Mouse (Mus musculus) neural tube, embryonic 15.5 days (tissue): ENCODE measurements around the gene Ptn. TPM values are rescaled to one million over a fixed set of nuclear protein-coding genes. Genes with fewer than 3 reads are reported as not detected.
A peak's percentile ranks its signal among the peaks of the same experiment; 100 is the strongest.

Source experiments
- ATAC-seq: fragments of 200-750 bp; cut with Nextera tagmentation; 2 replicates; pipeline ENCODE4 v1.8.0; 2017; ENCODE audit warnings: mild to moderate bottlenecking, moderate TSS enrichment, moderate library complexity; ENCODE audit not compliant: low FRiP score
- H3K27ac ChIP-seq: fragments of 300-500 bp; sonication (generic); replicated peaks from 2 replicates; pipeline ENCODE4 v1.5.1; 2015; ENCODE audit warnings: mild to moderate bottlenecking, inconsistent platforms
- H3K27me3 ChIP-seq: fragments of 300-500 bp; sonication (generic); replicated peaks from 2 replicates; pipeline ENCODE4 v1.6.1; 2015; ENCODE audit warnings: inconsistent platforms
- H3K36me3 ChIP-seq: fragments of 300-500 bp; sonication (generic); 2 replicates; pipeline ENCODE4 v1.6.1; 2015; ENCODE audit warnings: inconsistent platforms
- H3K4me1 ChIP-seq: fragments of 300-500 bp; sonication (generic); 2 replicates; pipeline ENCODE4 v1.6.1; 2015; ENCODE audit warnings: inconsistent platforms
- H3K4me2 ChIP-seq: fragments of 300-500 bp; sonication (generic); 2 replicates; pipeline ENCODE4 v1.6.1; 2015; ENCODE audit warnings: inconsistent platforms, mild to moderate bottlenecking, moderate library complexity
- H3K4me3 ChIP-seq: fragments of 300-500 bp; sonication (generic); replicated peaks from 2 replicates; pipeline ENCODE4 v1.5.1; 2015; ENCODE audit warnings: mild to moderate bottlenecking, inconsistent platforms
- H3K9ac ChIP-seq: fragments of 300-500 bp; sonication (generic); replicated peaks from 2 replicates; pipeline ENCODE4 v1.6.1; 2015; ENCODE audit warnings: mild to moderate bottlenecking, inconsistent platforms
- H3K9me3 ChIP-seq: fragments of 300-500 bp; sonication (generic); replicated peaks from 2 replicates; pipeline ENCODE4 v1.6.1; 2016; ENCODE audit warnings: inconsistent platforms
- WGBS: fragments of 180-500 bp; shearing (Covaris S2); methylation state at CpG from one replicate; pipeline ENCODE4 v1.1.7; 2015; ENCODE audit warnings: mixed read lengths; 5-methylcytosine and 5-hydroxymethylcytosine counted together
- polyA plus RNA-seq: library from polyadenylated mRNA; unstranded; fragments of >200 nt; fragmentation: Nextera tagmentation; extraction: Ambion mirVana; gene quantifications from 2 replicates; pipeline ENCODE4 v1.2.1, GENCODE M21; 2015

The Ptn gene
- polyA plus RNA-seq, 1 experiment from 2014 or later, result 715 TPM

DNA sequence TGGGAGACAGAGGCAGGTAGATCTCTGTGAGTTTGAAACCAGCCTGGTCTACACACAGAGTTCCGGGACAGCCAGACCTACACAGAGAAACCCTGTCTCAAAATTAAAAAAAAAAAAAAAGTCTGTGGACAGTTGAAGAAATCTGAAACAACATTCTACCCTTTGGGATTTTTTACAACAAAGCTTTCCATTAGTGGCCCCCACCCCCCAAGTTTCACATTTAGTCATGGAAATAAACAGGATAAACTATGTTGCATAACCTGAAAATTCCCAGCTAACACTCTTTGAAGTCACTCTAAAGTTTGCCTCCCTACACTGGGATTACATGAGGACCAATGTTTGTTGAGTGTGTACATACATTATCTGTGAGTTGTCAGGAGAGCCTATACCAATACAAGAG is 28.7 kb upstream of the Ptn start:
- no peak overlapping the region for H3K4me3 ChIP-seq
- no peak overlapping the region for H3K4me2 ChIP-seq
- H3K36me3 ChIP-seq, result no peaks in the 10 kb centered on the region
- no peak overlapping the region for H3K9ac ChIP-seq
- no peaks in the 10 kb centered on the region for H3K27me3 ChIP-seq
- 92% methylated on average over 1 of the region's 1 CpGs for WGBS
- no peaks in the 10 kb centered on the region; the same call in 1 of the 2 replicates for H3K4me1 ChIP-seq
- H3K9me3 ChIP-seq, result no peaks in the 10 kb centered on the region
- no peak overlapping the region for H3K27ac ChIP-seq
- no peak for ATAC-seq

DNA sequence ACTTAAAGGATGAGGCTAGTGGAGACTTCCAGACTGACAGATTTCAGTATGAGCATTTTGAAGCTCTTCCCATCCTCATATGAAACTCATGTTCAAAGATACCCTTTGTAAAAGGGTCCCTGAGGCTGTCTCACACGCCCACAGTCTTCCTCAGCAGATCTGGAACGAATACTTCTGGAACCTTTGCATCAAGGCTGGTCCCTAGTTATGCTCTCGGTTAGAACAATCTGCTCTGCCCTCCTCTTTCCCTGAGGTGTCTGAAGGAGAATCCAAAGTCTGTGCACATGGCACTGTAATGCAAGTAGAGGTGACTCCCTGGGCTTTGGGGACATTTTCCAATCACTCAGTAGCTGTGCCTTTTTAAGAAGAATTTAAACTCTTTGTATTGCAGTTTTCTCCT is 25.3 kb upstream of the Ptn start:
- H3K4me2 ChIP-seq, result no peak overlapping the region
- 81% methylated on average over 3 of the region's 3 CpGs for WGBS
- no peak for ATAC-seq

DNA sequence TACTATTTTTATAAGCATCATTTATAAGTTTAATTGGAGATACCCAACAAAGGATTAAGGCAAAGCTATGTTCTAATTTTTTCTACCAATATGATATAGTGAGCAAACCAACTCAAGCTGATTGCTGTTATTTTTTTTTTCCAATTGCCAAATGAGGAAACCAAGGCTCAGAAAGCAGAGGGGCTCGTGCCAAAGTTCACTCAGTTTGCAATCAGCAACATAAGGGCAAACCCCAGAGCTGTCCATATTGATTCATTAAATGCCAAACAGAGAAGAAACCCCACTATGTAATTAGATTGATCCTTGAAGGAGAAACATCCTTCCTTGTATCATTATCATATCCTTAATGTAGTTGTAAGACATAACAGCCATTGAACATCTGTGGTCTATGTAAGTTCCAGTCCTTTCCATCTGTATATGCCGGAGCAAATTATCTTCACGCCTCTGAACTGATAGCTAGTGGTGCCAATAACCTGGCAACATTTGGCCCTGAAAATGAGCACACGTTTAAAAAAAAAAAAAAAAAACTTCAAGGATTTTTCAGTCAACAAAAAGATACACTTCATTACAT is 24.8 kb upstream of the Ptn start:
- Histone ChIP-seq H3K36me3 (no peaks in the 10 kb centered on the region), H3K4me1 (no peaks in the 10 kb centered on the region), H3K4me2 (no peak overlapping the region), H3K9me3 (no peaks in the 10 kb centered on the region), H3K27me3 (no peaks in the 10 kb centered on the region), H3K9ac (no peak overlapping the region), H3K4me3 (no peak overlapping the region), H3K27ac (no peak overlapping the region)
- WGBS, result 76% methylated on average over 4 of the region's 4 CpGs
- no peak for ATAC-seq

More for the DNA sequence above, 25.3 kb upstream of the Ptn start:
- Histone ChIP-seq H3K9me3 (no peaks in the 10 kb centered on the region), H3K36me3 (no peaks in the 10 kb centered on the region), H3K4me3 (no peak overlapping the region), H3K27ac (no peak overlapping the region), H3K9ac (no peak overlapping the region), H3K27me3 (no peaks in the 10 kb centered on the region), H3K4me1 (no peaks in the 10 kb centered on the region)

DNA sequence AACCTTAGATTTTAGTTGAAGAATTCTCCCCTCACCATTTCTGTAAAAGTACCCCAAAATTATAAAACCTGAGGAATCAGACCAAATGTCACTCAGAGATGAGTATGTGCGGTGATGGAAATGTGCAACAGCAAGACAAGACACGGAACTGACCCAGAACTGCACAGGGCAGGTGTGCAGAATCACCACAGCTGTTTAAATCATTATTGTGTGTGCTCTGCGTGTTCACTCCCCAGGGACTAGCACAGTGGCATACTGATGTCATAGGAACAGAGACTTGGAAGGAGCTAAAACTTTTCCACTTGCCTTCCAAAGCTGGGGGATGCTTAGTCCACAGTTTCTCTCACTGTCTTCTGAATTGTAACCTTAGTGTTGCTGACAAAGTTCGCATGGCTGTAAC is 22.7 kb upstream of the Ptn start:
- no peak overlapping the region for H3K4me2 ChIP-seq
- H3K4me1 ChIP-seq, result no peaks in the 10 kb centered on the region
- H3K9me3 ChIP-seq, result no peaks in the 10 kb centered on the region
- 80% methylated on average over 4 of the region's 4 CpGs for WGBS
- H3K27me3 ChIP-seq, result no peaks in the 10 kb centered on the region
- no peak overlapping the region for H3K27ac ChIP-seq
- H3K36me3 ChIP-seq, result no peaks in the 10 kb centered on the region
- no peak overlapping the region for H3K4me3 ChIP-seq
- no peak for ATAC-seq
- H3K9ac ChIP-seq, result no peak overlapping the region

DNA sequence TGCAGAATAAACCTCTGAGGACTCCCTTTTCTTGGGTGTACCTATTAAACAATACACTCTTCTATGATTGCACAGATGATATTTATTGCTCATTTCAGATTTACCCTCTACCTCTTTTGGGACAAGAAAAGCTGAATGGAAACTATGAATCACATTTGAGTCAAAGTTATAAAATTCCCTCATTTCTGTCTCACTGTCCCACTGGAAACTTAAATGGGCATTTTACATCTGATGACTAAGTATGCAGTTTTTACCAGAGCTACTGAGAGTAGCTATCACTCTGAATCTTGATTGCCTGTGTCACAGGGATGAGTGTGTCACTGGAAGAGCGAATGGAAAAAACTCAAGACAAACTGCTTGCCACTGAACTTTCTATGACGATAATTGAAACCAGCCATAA is 22.2 kb upstream of the Ptn start:
- Histone ChIP-seq H3K4me2 (no peak overlapping the region), H3K27me3 (no peaks in the 10 kb centered on the region), H3K4me1 (no peaks in the 10 kb centered on the region), H3K4me3 (no peak overlapping the region), H3K9me3 (no peaks in the 10 kb centered on the region), H3K9ac (no peak overlapping the region), H3K27ac (no peak overlapping the region), H3K36me3 (no peaks in the 10 kb centered on the region)
- no peak for ATAC-seq
- WGBS, result 89% methylated on average over 2 of the region's 2 CpGs

DNA sequence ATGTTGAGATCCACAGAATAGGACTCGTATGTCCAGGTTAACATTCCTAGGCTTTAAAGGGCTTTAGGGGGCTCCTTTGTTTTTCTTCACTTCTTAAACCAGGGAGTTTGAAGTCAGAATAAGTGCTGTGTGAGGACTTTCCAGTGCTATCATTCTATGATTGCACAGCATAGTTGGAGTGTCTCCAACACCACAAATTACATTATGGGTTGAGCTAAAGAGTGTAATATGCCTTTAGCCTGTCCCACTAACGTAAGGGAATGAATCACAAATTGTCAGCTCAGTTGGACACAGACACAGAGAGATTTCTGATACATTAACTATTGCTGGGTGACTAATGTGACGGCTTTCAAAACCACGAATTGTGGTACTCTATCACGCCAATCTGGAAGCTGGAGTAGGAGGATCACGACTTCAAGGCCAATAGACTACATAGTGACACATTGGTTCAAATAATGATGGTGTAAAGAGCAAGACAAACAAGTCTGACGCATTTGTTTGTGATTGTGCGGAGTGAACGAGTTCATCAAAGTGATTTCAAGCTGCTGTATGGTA is 20.4 kb upstream of the Ptn start:
- Histone ChIP-seq H3K27ac (no peak overlapping the region), H3K36me3 (no peaks in the 10 kb centered on the region), H3K27me3 (no peaks in the 10 kb centered on the region), H3K4me3 (no peak overlapping the region), H3K4me1 (no peaks in the 10 kb centered on the region), H3K4me2 (no peak overlapping the region), H3K9ac (no peak overlapping the region), H3K9me3 (no peaks in the 10 kb centered on the region)
- whole genome bisulfite sequencing, result 84% methylated on average over 9 of the region's 9 CpGs
- ATAC-seq, result no peak

DNA sequence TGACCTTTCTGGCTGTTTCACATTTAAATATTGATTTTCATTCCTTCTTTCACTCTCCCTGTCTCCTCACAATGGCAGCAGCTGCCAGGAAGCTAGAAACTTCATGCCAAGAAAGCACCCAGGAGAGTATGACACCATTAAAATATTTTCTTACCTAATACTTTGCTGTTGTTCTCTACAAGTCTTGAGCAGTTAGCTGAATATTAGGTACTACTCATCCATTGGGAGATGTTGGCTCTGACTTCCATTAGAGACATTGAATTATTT is 9.7 kb upstream of the Ptn start:
- H3K4me1 ChIP-seq, result peaks cover 4% of the 10 kb centered on the region; the same call in 1 of the 2 replicates
- H3K4me2 ChIP-seq, result 0 out of 2 replicates have a peak overlapping the region, but pooled peaks have one; percentile 3
- H3K27ac ChIP-seq, result peak overlapping the region; percentile 73
- no peak overlapping the region for H3K9ac ChIP-seq
- no peak overlapping the region for H3K4me3 ChIP-seq
- H3K36me3 ChIP-seq, result no peaks in the 10 kb centered on the region
- H3K9me3 ChIP-seq, result no peaks in the 10 kb centered on the region
- no peaks in the 10 kb centered on the region for H3K27me3 ChIP-seq
- no peak for ATAC-seq

DNA sequence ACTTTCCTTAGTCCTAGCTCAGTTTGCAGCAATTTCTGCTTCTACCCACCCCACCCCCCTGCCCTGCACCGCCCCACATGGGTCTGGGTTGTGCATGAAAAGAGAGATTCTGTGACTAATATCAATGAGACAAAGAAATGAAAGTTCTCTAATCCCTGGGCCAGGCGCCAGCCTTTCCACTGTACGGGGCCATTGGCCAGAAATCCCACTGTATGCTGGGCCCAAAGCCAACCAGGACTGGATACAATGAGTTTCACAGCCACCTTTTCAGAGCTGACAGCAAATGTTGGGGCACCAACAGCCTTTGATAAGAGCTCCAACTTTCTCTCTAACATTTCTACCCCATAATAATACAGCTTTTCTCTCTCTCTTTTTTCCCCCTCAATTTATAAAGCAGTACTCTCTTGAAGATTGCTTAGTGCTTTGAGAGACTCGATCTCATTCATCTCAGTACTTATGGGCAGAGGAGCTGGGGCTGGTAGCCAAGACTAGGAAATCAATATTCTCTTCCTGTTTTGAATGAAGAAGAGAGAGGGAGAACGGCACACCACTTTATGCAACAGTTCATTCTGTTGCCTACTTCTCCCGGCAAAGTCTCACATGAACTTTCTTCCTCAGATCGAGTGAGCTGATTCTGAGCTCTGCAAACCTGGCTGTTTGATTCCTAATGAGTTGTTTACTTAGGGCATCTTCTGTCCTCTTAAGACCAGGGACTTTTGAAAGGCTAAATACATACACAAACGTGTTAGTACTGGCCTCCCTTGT is 9.2 kb upstream of the Ptn start:
- no peak overlapping the region for H3K9ac ChIP-seq
- ATAC-seq, result peak; percentile 84
- no peaks in the 10 kb centered on the region for H3K9me3 ChIP-seq
- no peaks in the 10 kb centered on the region for H3K36me3 ChIP-seq
- no peak overlapping the region for H3K4me3 ChIP-seq
- H3K27ac ChIP-seq, result peak overlapping the region; percentile 73
- H3K4me2 ChIP-seq, result 0 out of 2 replicates have a peak overlapping the region, but pooled peaks have one; percentile 3
- H3K4me1 ChIP-seq, result peaks cover 4% of the 10 kb centered on the region; the same call in 1 of the 2 replicates
- 41% methylated on average over 8 of the region's 8 CpGs for WGBS
- H3K27me3 ChIP-seq, result no peaks in the 10 kb centered on the region

DNA sequence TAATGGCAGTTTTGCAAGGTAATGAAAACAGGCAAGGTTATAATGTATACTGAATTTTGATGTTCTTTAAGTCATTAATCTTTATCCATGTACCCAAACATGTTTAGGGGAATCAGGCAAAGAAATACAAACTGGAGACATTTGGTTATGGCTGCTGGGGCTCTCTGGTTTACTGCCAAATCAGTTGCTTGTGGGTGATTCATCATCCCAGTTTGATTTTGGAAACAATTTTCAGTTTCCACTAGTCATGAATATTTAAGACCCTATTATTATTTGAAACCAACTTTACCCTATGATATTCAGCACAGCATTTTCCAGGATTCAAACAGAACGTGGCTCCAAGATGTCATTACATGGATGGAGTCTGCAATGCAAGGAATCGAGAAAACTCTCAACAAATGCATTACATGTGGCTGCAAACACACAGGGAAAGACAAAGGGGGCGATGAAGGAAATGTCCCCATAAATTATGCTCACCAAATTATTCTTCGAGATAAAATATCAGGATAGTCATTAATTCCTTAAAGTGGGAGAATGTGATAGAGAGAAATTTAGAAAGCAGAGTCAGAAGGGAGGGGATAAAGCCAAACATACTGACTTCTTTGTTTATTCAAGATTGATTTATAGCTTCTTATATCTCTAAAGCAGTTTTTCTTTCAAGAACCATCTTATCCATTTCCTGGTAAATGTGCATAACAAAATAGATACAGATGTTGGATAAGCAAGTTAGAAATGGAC is 8.4 kb upstream of the Ptn start:
- H3K4me2 ChIP-seq, result no peak overlapping the region
- 34% methylated on average over 4 of the region's 4 CpGs for WGBS
- H3K9me3 ChIP-seq, result no peaks in the 10 kb centered on the region
- no peak overlapping the region for H3K4me3 ChIP-seq
- ATAC-seq, result no peak
- peaks cover 4% of the 10 kb centered on the region; the same call in 1 of the 2 replicates for H3K4me1 ChIP-seq
- no peak overlapping the region for H3K9ac ChIP-seq
- peak overlapping the region; percentile 73 for H3K27ac ChIP-seq
- no peaks in the 10 kb centered on the region for H3K36me3 ChIP-seq
- no peaks in the 10 kb centered on the region for H3K27me3 ChIP-seq

DNA sequence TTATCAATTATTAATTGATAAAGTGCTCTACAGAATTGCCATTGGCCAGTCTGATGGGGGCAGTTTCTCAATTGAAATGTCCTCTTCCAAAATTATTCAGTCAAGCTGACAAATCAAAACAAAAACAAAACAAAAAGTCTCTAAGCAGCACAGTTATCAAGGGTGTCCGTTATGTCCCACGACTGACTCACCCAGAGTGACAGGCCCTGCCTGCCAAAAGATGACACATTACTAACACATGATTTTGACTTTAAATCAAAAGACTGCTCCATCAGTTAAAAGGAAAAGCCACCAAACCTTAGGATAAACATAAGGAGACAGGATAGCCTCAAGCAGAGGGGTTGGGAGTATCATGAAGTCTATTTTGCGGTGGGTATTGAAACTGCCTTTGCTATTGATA is 6.6 kb upstream of the Ptn start:
- no peaks in the 10 kb centered on the region for H3K9me3 ChIP-seq
- 93% methylated on average over 3 of the region's 3 CpGs for WGBS

DNA sequence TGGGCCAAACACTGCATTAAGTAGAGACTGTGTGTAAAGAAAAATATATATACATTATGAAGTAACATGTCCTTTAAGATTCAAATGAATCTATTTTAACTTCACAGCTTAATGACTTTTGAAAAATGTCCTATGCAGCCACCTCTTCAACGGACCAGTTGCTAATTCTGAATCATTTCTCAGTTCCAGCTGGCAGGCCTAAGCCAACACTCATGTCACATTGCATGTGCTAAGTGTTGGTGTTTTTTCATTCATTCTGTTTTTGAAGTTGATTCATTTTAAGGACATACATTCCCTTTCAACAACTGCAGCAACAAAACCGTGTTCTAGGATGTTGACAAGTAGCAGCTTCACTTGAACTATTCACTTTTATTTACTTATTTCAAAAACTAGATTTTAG is 6.0 kb upstream of the Ptn start:
- Histone ChIP-seq H3K4me3 (no peak overlapping the region), H3K4me2 (no peak overlapping the region), H3K9me3 (no peaks in the 10 kb centered on the region), H3K9ac (no peak overlapping the region), H3K4me1 (peaks cover 10% of the 10 kb centered on the region), H3K27me3 (no peaks in the 10 kb centered on the region), H3K27ac (no peak overlapping the region), H3K36me3 (no peaks in the 10 kb centered on the region)
- 85% methylated on average over 2 of the region's 2 CpGs for WGBS
- ATAC-seq, result no peak

More for the DNA sequence above, 6.6 kb upstream of the Ptn start:
- Histone ChIP-seq H3K27me3 (no peaks in the 10 kb centered on the region), H3K4me1 (peaks cover 9% of the 10 kb centered on the region; the same call in 1 of the 2 replicates), H3K4me3 (no peak overlapping the region), H3K4me2 (no peak overlapping the region), H3K36me3 (no peaks in the 10 kb centered on the region), H3K27ac (no peak overlapping the region), H3K9ac (no peak overlapping the region)
- no peak for ATAC-seq
